Comparison of ENCODE assay signal across 8 mouse cellular contexts in the genomic region with DNA sequence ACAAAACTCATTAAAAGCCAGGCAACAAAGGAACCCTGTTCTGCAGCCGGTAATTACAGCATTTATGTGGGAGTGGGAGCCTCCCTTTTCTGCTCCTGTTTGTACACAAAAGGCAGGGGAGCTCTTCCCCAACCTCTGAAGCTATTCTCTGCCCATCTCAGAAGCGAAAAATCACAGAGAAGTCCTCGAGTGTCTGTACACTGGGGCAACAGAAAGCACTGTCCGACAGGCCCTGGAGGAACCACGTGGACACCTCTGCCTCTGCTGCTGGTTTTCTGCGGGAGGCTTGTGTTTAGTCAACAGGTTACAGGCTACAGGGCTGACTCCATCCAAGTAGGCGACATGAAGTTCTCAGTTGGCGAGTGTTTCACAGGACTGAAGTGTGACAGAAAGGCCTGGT. TPM values are rescaled to one million over a fixed set of nuclear protein-coding genes. Genes with fewer than 3 reads are reported as not detected.
DNase-seq lines count a peak whose midpoint lies in the region; ATAC-seq and TF ChIP-seq lines count a peak whose summit lies in the region.

No protein-coding gene starts in this region.

- DNase-seq in adrenal gland, adult (ENCODE audit: inconsistent age in 2 of 2, low spot score in 1 of 2), result peak; percentile 23 to 60
- no peak for DNase-seq in adrenal gland, adult 8-10 months
- peak; percentile 63 for DNase-seq in brain, embryonic 14.5 days (ENCODE audit: low read depth)
- no peak for DNase-seq in adrenal gland, postnatal 4 days (ENCODE audit: low spot score in 2 of 2)

- H3K4me1 ChIP-seq in heart, embryonic 16.5 days (ENCODE audit: control insufficient read depth, insufficient read depth, low read length), result peaks cover 39% of the 10 kb centered on the region
- H3K4me1 ChIP-seq in liver, embryonic 12.5 days, result peaks cover 37% of the 10 kb centered on the region
- H3K4me1 ChIP-seq in olfactory bulb, adult 2 months (ENCODE audit: control insufficient read depth, insufficient read depth, low read length), result peaks cover 14% of the 10 kb centered on the region

- peak overlapping the region; percentile 58 for H3K4me2 ChIP-seq in heart, embryonic 16.5 days (ENCODE audit: low read depth, low read length)
- peak overlapping the region; percentile 42 for H3K4me2 ChIP-seq in liver, embryonic 12.5 days

- WGBS in heart, embryonic 16.5 days, result 28% methylated on average over 8 of the region's 8 CpGs
- 39% methylated on average over 8 of the region's 8 CpGs for WGBS in liver, embryonic 12.5 days (ENCODE audit: insufficient replicate concordance)
- WGBS in olfactory bulb, adult 2 months, result 28% methylated on average over 8 of the region's 8 CpGs

- H3K4me3 ChIP-seq in heart, embryonic 16.5 days (ENCODE audit: low read length), result peak overlapping the region; percentile 51
- peak overlapping the region; percentile 32 for H3K4me3 ChIP-seq in liver, embryonic 12.5 days
- H3K4me3 ChIP-seq in olfactory bulb, adult 2 months (ENCODE audit: insufficient read depth, low read depth, low read length), result peak overlapping the region; percentile 6; the same call in 1 of the 2 replicates

- H3K9ac ChIP-seq in heart, embryonic 16.5 days (ENCODE audit: low read length), result peak overlapping the region; percentile 78
- 0 out of 2 replicates have a peak overlapping the region, but pooled peaks have one; percentile 41 for H3K9ac ChIP-seq in liver, embryonic 12.5 days

- H3K27ac ChIP-seq in heart, embryonic 16.5 days (ENCODE audit: low read length), result peak overlapping the region; percentile 88
- H3K27ac ChIP-seq in liver, embryonic 12.5 days, result no peak overlapping the region
- no peak overlapping the region for H3K27ac ChIP-seq in olfactory bulb, adult 2 months (ENCODE audit: insufficient read depth, low read depth, low read length)

- no peaks in the 10 kb centered on the region for H3K9me3 ChIP-seq in heart, embryonic 16.5 days (replicated peaks; ENCODE audit: control insufficient read depth, low read length)
- H3K9me3 ChIP-seq in liver, embryonic 12.5 days (replicated peaks), result no peaks in the 10 kb centered on the region

- no peak for ATAC-seq in heart, embryonic 16.5 days (replicated peaks; ENCODE audit: extremely low read depth, insufficient read depth, low FRiP score)
- no peak for ATAC-seq in liver, embryonic 12.5 days
- ATAC-seq in erythroid progenitor cell, adult 5-6 weeks (replicated peaks; ENCODE audit: low FRiP score, poor library complexity, severe bottlenecking), result no peak

- H3K36me3 ChIP-seq in heart, embryonic 16.5 days (ENCODE audit: control insufficient read depth, insufficient read depth), result peaks cover 10% of the 10 kb centered on the region; the same call in 1 of the 2 replicates
- peaks cover 29% of the 10 kb centered on the region for H3K36me3 ChIP-seq in liver, embryonic 12.5 days

- TF ChIP-seq CTCF in brain, embryonic 14.5 days (IDR thresholded peaks at IDR 0.05; ENCODE audit: borderline replicate concordance, extremely low read depth, insufficient read depth, insufficient read length), result no peak
- no peak for TF ChIP-seq CTCF in olfactory bulb, adult 2 months (IDR thresholded peaks at IDR 0.05; ENCODE audit: insufficient read depth, low read depth, low read length)

- TF ChIP-seq POLR2A in brain, embryonic 14.5 days (IDR thresholded peaks at IDR 0.05; ENCODE audit: borderline replicate concordance, extremely low read depth, insufficient read depth, insufficient read length, poor library complexity, severe bottlenecking), result no peak
- no peak for TF ChIP-seq POLR2A in olfactory bulb, adult 2 months (IDR thresholded peaks at IDR 0.05; ENCODE audit: insufficient read depth, low read depth, low read length)

- H3K27me3 ChIP-seq in heart, embryonic 16.5 days (ENCODE audit: control insufficient read depth, insufficient read depth, low read length), result no peaks in the 10 kb centered on the region
- H3K27me3 ChIP-seq in liver, embryonic 12.5 days (replicated peaks), result no peaks in the 10 kb centered on the region

RNA-seq across cellular contexts. Expression of gene Ets2, which starts 2.1 kb away (rescaled TPM):
- 10 to 100 TPM; 44.7 to 78.5 (median 58.4) TPM for total RNA-seq in adrenal gland, adult 8-10 months (2022)
- polyA plus RNA-seq in brain, embryonic 14.5 days (2012; rRNA removed), result 12.7 and 18.3 TPM in 2 replicates
- 71.1 and 73.6 TPM in 2 replicates for polyA plus RNA-seq in heart, embryonic 16.5 days (2015; fragmentation: Nextera tagmentation; extraction: Ambion mirVana)
- polyA plus RNA-seq in liver, embryonic 12.5 days (2016; fragmentation: Nextera tagmentation; extraction: Ambion mirVana), result 18.6 and 19.7 TPM in 2 replicates
- 287 TPM in 1 of 2 replicates, not detected in the other for polyA plus RNA-seq in olfactory bulb, adult 2 months (2012; ENCODE audit: insufficient read depth, insufficient read length, low replicate concordance, missing spikeins)
- total RNA-seq in erythroid progenitor cell, adult 5-6 weeks (2015; ENCODE audit: low replicate concordance), result 8.6 and 10.5 TPM in 2 replicates
- 1.7 and 3.8 TPM in 2 replicates for total RNA-seq in erythroid progenitor cell, adult 5-6 weeks (2017; ENCODE audit: low replicate concordance)
- 10 to 100 TPM; 64.8 to 73.7 TPM for total RNA-seq in adrenal gland, postnatal 4 days (2021)

Comparison
In these comparisons a context has a peak if more than half of its experiments do, and no peak if none do; other contexts are left out.
1. DNase-seq: peak in adrenal gland, adult (2 of 2) and brain, embryonic 14.5 days (single experiment); none in adrenal gland, adult 8-10 months (single experiment) and adrenal gland, postnatal 4 days (0 of 2).
2. Peak in every context shown above with its lines, with median percentiles within 50 percentile points of each other: H3K4me3 ChIP-seq.